Mouse (Mus musculus) MEL (cell line): ENCODE results near the gene Nmi.

Source experiments
- CTCF ChIP-seq, 3 experiments: IDR thresholded peaks in 2 of 3; conservative IDR thresholded peaks in 1 of 3; 2 replicates each; pipeline ENCODE4 v1.5.1; 2011 to 2012; ENCODE audit warnings: low read length in 3 of 3, low read depth in 2 of 3, mild to moderate bottlenecking in 2 of 3, improper control_type of control experiment in 1 of 3, inconsistent platforms in 1 of 3, mixed read lengths in 1 of 3, moderate library complexity in 1 of 3; ENCODE audit not compliant: control insufficient read depth in 1 of 3, insufficient read depth in 1 of 3, poor library complexity in 1 of 3, severe bottlenecking in 1 of 3
- POLR2A ChIP-seq, 2 experiments: IDR thresholded peaks; 2 replicates each; pipeline ENCODE4 v1.6.1; 2011 to 2012; ENCODE audit warnings: low read length in 2 of 2, mild to moderate bottlenecking in 2 of 2, control low read depth in 1 of 2, improper control_type of control experiment in 1 of 2, low read depth in 1 of 2, moderate library complexity in 1 of 2; ENCODE audit not compliant: control insufficient read depth in 1 of 2, insufficient read depth in 1 of 2, poor library complexity in 1 of 2

DNA sequence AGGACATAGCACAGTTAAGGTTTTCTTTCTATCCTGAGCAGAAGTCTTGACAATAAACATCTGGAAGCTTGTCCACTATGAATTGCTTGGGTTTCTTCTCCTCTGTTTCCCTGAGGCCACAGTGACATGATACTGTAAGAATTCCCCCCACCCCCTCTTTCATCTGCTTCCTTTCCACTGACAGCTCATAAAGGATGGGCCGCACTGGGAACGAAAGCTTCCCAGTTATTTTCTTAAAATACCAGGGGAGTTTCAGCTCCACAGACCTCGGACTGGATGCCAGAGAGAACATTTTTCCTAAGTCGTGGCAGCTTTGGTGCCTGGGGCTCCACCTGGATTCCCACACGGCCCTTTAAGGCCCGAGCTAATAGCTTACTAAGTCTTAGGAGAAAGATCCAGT lies 60.6 kb downstream of the Nmi start:
- no peak for TF ChIP-seq CTCF (IDR thresholded peaks at IDR 0.05 in 2 of 3, conservative IDR thresholded peaks at IDR 0.05 in 1 of 3; ENCODE audit: control insufficient read depth in 1 of 3, insufficient read depth in 1 of 3, low read depth in 2 of 3, low read length in 3 of 3, poor library complexity in 1 of 3, severe bottlenecking in 1 of 3)
- TF ChIP-seq POLR2A (IDR thresholded peaks at IDR 0.05; ENCODE audit: control insufficient read depth in 1 of 2, insufficient read depth in 1 of 2, low read depth in 1 of 2, low read length in 2 of 2, poor library complexity in 1 of 2), result no peak
